Mouse (Mus musculus) neural tube, embryonic 14.5 days (tissue): ENCODE results near the gene Rin2. TPM values are rescaled to one million over a fixed set of nuclear protein-coding genes. Genes with fewer than 3 reads are reported as not detected.
"Not testable (repeated sequence)": the region's sequence is repeated elsewhere in the genome, so short reads cannot be mapped to it uniquely, and the experiment has no call there.

Experiments used
- ATAC-seq: fragments of 200-750 bp; cut with Nextera tagmentation; 2 replicates; pipeline ENCODE4 v1.8.0; 2017; ENCODE audit warnings: low read depth, mild to moderate bottlenecking, moderate TSS enrichment, moderate library complexity
- H3K27ac ChIP-seq: fragments of 300-500 bp; sonication (generic); 2 replicates; pipeline ENCODE4 v1.5.1; 2014; ENCODE audit warnings: low read depth, mild to moderate bottlenecking, control low read depth, low read length, moderate library complexity, mixed read lengths
- H3K27me3 ChIP-seq: fragments of 300-500 bp; sonication (generic); 2 replicates; pipeline ENCODE4 v1.6.1; 2014; ENCODE audit warnings: low read length; ENCODE audit not compliant: control insufficient read depth, insufficient read depth
- H3K36me3 ChIP-seq: fragments of 300-500 bp; sonication (generic); 2 replicates; pipeline ENCODE4 v1.6.1; 2014; ENCODE audit warnings: low read length, mixed read lengths; ENCODE audit not compliant: control insufficient read depth, insufficient read depth
- H3K4me1 ChIP-seq: fragments of 300-500 bp; sonication (generic); 2 replicates; pipeline ENCODE4 v1.6.1; 2014; ENCODE audit warnings: low read length; ENCODE audit not compliant: control insufficient read depth, insufficient read depth
- H3K4me2 ChIP-seq: fragments of 300-500 bp; sonication (generic); 2 replicates; pipeline ENCODE4 v1.6.1; 2014; ENCODE audit warnings: mild to moderate bottlenecking, low read depth, low read length, control low read depth
- H3K4me3 ChIP-seq: fragments of 300-500 bp; sonication (generic); 2 replicates; pipeline ENCODE4 v1.5.1; 2014; ENCODE audit warnings: low read depth, low read length, control low read depth, mixed read lengths
- H3K9ac ChIP-seq: fragments of 300-500 bp; sonication (generic); replicated peaks from 2 replicates; pipeline ENCODE4 v1.6.1; 2014; ENCODE audit warnings: low read depth, mild to moderate bottlenecking, control low read depth, low read length, mixed read lengths
- H3K9me3 ChIP-seq: fragments of 300-500 bp; sonication (generic); 2 replicates; pipeline ENCODE4 v1.6.1; 2016; ENCODE audit warnings: low read length; ENCODE audit not compliant: control insufficient read depth
- WGBS: fragments of 180-500 bp; shearing (Covaris S2); extraction: QIAGEN DNeasy Blood & Tissue Kit; methylation state at CpG from one replicate; pipeline ENCODE4 v1.1.7; 2014; 5-methylcytosine and 5-hydroxymethylcytosine counted together
- polyA plus RNA-seq: library from polyadenylated mRNA; unstranded; fragments of >200 nt; fragmentation: Nextera tagmentation; extraction: Ambion mirVana; gene quantifications from 2 replicates; pipeline ENCODE4 v1.2.1, GENCODE M21; 2014

The Rin2 gene
- polyA plus RNA-seq, 1 experiment from 2014 or later: 11.4 TPM

DNA sequence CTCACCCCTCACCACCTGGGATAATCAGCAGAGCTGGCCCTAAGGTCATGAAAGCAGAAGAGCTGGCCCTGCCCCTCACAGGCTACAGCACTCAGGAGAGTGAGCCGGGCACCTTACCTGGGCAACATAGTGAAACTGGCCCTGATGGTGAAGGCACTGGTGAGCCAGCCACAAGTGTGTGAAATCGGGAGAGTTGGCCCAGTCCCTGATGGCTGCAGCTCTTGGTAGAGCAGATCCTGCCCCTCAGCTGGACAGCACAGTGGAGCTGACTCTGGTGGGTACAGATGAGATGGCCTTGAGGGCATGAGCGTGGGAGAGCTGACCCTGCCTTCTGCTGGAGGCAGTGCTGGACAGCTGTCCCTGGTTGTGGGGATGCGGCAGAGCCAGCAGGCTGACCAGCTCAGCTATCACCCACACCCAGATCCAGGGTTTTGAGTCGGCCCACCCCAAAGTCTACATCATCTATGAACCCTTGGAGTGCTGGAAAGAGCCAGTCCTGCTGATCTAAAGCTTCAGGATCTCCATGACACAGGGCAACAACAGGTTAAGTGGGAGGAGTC, 43.7 kb downstream of the Rin2 start:
- WGBS: 82% methylated on average over 5 of the region's 5 CpGs
- no peak overlapping the region for H3K27ac ChIP-seq
- no peak for ATAC-seq
- no peak overlapping the region for H3K4me3 ChIP-seq
- H3K9ac ChIP-seq: no peak overlapping the region
- no peak overlapping the region for H3K4me2 ChIP-seq
- H3K9me3 ChIP-seq: no peaks in the 10 kb centered on the region
- no peaks in the 10 kb centered on the region for H3K4me1 ChIP-seq
- 0 out of 2 replicates have a peak, but pooled peaks cover 4% of the 10 kb centered on the region for H3K36me3 ChIP-seq
- no peaks in the 10 kb centered on the region for H3K27me3 ChIP-seq

DNA sequence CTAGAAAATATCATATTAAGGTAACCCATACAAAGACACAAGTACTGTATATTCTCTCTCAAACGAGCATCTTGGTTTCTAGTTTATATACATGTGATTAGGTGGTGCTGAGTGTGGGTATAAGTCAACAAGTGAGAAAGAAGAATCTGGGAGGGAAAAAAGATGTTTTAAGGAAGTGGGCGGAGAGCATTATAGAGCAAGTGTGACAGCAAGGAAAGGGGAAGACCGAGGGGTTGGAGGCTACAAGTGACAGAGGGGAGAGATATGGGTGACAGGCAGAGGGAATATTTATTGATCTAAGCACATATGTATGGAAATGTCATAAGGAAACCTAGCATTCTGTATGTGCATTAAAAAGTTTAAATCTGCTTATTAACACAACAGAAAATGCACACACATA, 45.1 kb downstream of the Rin2 start:
- no peaks in the 10 kb centered on the region for H3K27me3 ChIP-seq
- H3K4me2 ChIP-seq: no peak overlapping the region
- no peaks in the 10 kb centered on the region for H3K4me1 ChIP-seq
- no peak overlapping the region for H3K27ac ChIP-seq
- 83% methylated on average over 3 of the region's 3 CpGs for WGBS
- no peaks in the 10 kb centered on the region for H3K36me3 ChIP-seq
- H3K9ac ChIP-seq: no peak overlapping the region
- no peaks in the 10 kb centered on the region for H3K9me3 ChIP-seq
- ATAC-seq: no peak
- no peak overlapping the region for H3K4me3 ChIP-seq

DNA sequence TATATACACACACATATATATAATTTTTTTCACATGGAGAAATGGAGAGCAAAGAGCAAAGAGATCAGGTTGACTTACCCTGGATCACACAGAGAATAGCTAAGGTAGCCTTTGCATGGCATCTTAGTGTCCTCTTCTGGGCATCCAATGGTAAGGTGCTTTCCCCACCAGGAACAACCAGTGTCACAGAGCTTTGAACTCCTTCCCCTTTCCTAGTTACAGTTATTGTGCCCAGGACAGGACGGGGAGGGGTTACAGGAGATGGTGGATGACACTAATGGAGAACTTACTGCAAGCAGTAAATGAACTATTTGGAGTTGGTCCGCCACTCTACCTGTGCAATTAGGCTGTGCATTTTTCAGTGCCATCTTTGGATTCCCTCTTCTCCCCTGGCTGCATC, 45.7 kb downstream of the Rin2 start:
- 83% methylated on average over 2 of the region's 2 CpGs for WGBS
- H3K27ac ChIP-seq: no peak overlapping the region
- no peaks in the 10 kb centered on the region for H3K9me3 ChIP-seq

DNA sequence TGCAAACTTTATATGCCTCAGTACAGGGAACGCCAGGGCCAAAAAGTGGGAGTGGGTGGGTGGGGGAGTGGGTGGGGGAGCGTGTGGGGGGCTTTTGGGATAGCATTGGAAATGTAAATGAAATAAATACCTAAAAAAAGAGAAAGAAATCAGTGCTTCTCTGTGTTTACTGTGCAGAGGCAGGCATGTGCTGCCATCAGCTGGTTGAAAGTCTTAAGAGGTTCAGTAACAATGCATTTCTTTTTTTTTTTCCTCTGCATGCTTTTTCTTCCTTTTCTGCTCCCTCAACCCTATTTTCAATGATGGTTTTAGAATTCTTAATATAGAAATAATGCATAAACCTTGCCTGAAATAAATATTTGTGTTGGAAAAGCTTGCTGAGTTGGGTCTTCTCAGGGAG, 47.3 kb downstream of the Rin2 start:
- not testable (repeated sequence) for H3K9ac ChIP-seq, H3K36me3 ChIP-seq, ATAC-seq, H3K4me3 ChIP-seq, H3K27ac ChIP-seq, H3K27me3 ChIP-seq, H3K9me3 ChIP-seq, H3K4me2 ChIP-seq, H3K4me1 ChIP-seq
- 84% methylated on average over 2 of the region's 2 CpGs for WGBS

More for the DNA sequence above, 45.7 kb downstream of the Rin2 start:
- H3K36me3 ChIP-seq: no peaks in the 10 kb centered on the region
- no peak for ATAC-seq
- H3K4me3 ChIP-seq: no peak overlapping the region
- no peaks in the 10 kb centered on the region for H3K4me1 ChIP-seq
- H3K27me3 ChIP-seq: no peaks in the 10 kb centered on the region
- no peak overlapping the region for H3K4me2 ChIP-seq
- H3K9ac ChIP-seq: no peak overlapping the region

DNA sequence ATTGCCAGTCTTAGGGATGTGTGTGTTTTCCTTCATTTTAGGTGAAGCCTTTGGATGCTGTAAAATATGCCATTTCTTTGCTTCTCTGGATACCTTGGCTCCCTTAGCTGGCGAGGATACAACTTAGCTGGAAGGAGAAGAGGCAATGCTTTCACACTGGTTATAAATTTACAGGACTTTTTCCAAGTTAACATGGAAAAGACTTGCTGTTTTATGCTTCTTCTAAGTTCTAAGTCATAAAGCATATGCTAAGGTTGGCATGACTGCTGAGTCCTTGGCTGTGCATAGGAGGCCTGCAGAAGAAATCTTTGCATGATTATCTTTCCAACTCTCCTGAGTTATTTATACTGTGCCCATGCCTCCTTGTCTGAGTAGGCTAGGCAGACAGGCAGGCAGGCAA, 49.3 kb downstream of the Rin2 start:
- no peak for ATAC-seq
- Histone ChIP-seq H3K27ac (no peak overlapping the region), H3K9ac (no peak overlapping the region), H3K36me3 (no peaks in the 10 kb centered on the region), H3K9me3 (no peaks in the 10 kb centered on the region), H3K4me1 (no peaks in the 10 kb centered on the region), H3K4me3 (no peak overlapping the region), H3K27me3 (no peaks in the 10 kb centered on the region), H3K4me2 (no peak overlapping the region)
- 85% methylated on average over 1 of the region's 1 CpGs for WGBS

DNA sequence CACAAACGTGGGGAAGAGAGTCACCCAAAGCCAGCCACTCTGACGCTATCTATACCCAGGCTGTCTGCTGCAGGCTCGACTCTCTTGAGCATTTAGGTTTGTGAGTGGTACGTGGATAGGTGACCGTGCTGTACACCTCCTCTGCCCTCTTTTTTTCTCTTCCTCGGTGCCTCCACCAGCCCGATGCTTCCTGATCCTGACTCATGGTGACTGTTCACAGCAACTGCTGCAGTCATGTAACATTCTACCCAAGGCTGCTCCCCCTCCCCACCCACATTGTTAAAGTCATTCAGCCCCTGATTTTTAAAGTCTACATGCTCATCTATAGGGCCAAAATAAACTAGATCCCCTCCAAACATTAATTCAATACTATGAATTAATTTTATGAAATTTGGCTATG, 54.4 kb downstream of the Rin2 start:
- H3K4me2 ChIP-seq: no peak overlapping the region
- no peak for ATAC-seq
- no peak overlapping the region for H3K9ac ChIP-seq
- no peaks in the 10 kb centered on the region for H3K27me3 ChIP-seq
- no peak overlapping the region for H3K4me3 ChIP-seq
- no peaks in the 10 kb centered on the region for H3K9me3 ChIP-seq
- WGBS: 88% methylated on average over 7 of the region's 7 CpGs
- H3K36me3 ChIP-seq: no peaks in the 10 kb centered on the region
- no peak overlapping the region for H3K27ac ChIP-seq
- H3K4me1 ChIP-seq: no peaks in the 10 kb centered on the region

DNA sequence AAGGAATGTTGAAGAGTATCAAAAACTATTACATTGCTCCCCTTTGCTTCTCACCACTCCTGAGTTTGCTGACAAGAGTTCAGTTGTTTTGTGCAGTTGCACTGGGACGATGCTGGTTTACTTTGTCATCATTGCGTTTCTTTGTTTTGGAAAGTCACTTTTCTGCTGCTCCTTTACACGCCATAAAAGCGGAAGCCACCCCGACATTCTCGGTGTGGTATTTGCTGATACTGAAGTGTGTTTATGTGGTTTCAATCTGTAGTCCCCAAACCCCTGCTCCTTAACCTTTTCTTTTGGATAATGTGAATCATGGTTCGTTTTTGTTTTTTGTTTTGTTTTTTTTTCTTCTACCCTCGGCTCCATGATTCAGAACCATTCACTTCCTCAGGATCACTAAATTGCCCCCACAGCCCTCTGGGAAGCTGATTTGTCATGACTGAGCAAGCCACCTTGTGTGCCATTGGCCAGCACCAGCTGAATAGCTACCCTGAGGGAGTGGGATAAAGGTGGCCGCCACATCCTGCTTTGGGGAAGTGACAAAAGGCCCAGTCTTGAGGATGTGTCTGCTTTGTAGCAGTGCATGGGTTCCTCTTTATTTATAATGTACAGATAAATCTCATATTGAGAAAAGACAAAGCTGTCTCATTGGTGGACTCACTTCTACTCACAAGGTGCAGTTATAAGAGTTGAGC, 55.3 kb downstream of the Rin2 start:
- H3K4me1 ChIP-seq: no peaks in the 10 kb centered on the region
- H3K4me3 ChIP-seq: no peak overlapping the region
- H3K9ac ChIP-seq: no peak overlapping the region
- H3K27ac ChIP-seq: no peak overlapping the region
- no peaks in the 10 kb centered on the region for H3K36me3 ChIP-seq
- no peaks in the 10 kb centered on the region for H3K9me3 ChIP-seq
- no peak for ATAC-seq
- no peak overlapping the region for H3K4me2 ChIP-seq
- 74% methylated on average over 9 of the region's 9 CpGs for WGBS
- no peaks in the 10 kb centered on the region for H3K27me3 ChIP-seq

DNA sequence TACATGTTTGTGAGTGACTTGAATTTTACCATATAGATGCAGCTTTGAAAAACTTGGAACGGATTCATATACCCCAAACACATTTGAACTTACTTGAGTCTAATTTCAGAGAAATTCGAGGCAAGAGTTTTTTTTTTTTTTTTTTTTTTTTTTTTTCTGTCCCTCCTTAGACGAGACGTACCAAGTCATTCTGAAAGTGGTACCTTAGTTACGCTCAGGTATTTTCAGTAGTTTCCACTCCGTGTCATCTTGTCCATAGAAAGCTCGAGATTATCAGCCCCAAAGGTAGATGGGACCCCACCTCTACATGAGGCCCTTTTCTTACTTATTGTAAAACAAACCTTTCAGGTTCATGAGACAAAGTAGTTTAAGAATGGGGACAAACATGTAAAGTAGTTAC, 55.9 kb downstream of the Rin2 start:
- WGBS: 92% methylated on average over 7 of the region's 7 CpGs

DNA sequence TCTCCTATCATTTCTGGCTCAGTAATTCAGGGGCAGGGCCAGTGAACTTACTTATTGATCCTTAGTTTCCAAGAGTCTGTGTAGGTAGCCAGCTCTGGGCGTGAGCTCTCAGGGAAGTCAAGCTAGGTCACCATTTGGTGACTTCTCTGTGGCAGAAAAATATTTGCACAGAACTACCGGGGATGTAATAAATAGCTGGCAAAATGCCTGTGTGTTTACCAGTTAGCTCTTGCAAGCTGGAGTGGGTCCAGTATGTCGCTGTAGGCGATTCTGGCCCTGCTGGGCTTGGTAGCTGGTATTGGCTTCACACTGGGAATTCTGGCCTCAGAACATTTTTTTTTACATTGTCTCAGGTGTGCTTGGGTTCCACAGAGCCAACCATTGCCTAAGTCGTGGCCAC, 60.1 kb downstream of the Rin2 start:
- no peaks in the 10 kb centered on the region for H3K9me3 ChIP-seq
- H3K36me3 ChIP-seq: no peaks in the 10 kb centered on the region
- no peak for ATAC-seq
- WGBS: 80% methylated on average over 5 of the region's 5 CpGs
- no peak overlapping the region for H3K4me2 ChIP-seq
- no peak overlapping the region for H3K4me3 ChIP-seq
- H3K9ac ChIP-seq: no peak overlapping the region
- H3K27ac ChIP-seq: no peak overlapping the region
- H3K4me1 ChIP-seq: no peaks in the 10 kb centered on the region
- H3K27me3 ChIP-seq: no peaks in the 10 kb centered on the region

More for the DNA sequence above, 55.9 kb downstream of the Rin2 start:
- Histone ChIP-seq H3K36me3 (no peaks in the 10 kb centered on the region), H3K4me2 (no peak overlapping the region), H3K9ac (no peak overlapping the region), H3K27me3 (no peaks in the 10 kb centered on the region), H3K4me1 (no peaks in the 10 kb centered on the region), H3K4me3 (no peak overlapping the region), H3K9me3 (no peaks in the 10 kb centered on the region), H3K27ac (no peak overlapping the region)
- no peak for ATAC-seq
